Mouse (Mus musculus): Measurements from ENCODE around the gene Bsn. TPM values are rescaled to one million over a fixed set of nuclear protein-coding genes. Genes with fewer than 3 reads are reported as not detected.

Bsn gene
- polyA plus RNA-seq, 1 experiment from 2014 or later, result 2.9 TPM

DNA sequence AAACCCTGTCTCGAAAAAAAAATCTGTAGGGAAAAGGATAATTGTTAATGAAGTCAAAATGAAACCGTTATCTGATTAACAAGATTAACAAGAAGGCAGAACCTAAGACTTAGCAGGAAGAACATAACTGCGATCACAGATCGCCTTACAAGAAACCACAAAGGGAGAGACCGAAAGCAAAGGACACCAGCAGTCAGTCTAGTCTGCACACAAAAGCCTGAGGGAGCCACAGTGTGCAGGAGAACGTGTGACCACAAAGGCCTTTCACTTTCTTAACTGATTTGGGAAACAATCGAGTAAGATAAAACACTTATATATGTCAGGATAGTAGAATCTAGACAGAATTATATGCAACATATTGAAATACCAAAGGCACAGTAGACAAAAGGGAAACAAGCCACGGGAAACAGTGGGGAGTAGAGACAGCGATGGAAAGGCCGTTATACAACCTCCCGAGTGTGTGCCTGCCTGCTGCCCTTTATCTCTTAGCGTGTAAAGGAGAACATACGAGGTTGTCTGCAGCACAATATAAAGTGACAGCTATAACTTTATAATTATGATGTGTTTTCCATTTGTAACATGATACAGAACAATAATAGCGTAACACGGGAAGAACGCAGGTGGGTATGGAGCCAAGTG lies 26.4 kb downstream of the Bsn start:
- 82% methylated on average over 16 of the region's 16 CpGs for WGBS
- H3K36me3 ChIP-seq (ENCODE audit: control insufficient read depth, insufficient read depth, low read length), result no peaks in the 10 kb centered on the region
- ATAC-seq (ENCODE audit: insufficient read depth, low FRiP score), result no peak
- H3K9ac ChIP-seq (ENCODE audit: low read length), result no peak overlapping the region
- no peak overlapping the region for H3K4me3 ChIP-seq (replicated peaks; ENCODE audit: low read length)
- no peaks in the 10 kb centered on the region for H3K4me1 ChIP-seq (ENCODE audit: control insufficient read depth, insufficient read depth, low read length)
- H3K27ac ChIP-seq (ENCODE audit: low read length), result no peak overlapping the region
- H3K4me2 ChIP-seq (ENCODE audit: low read depth, low read length), result no peak overlapping the region
- H3K27me3 ChIP-seq (ENCODE audit: control insufficient read depth, insufficient read depth, low read length), result no peaks in the 10 kb centered on the region
- no peaks in the 10 kb centered on the region for H3K9me3 ChIP-seq (replicated peaks; ENCODE audit: control insufficient read depth, low read length)

DNA sequence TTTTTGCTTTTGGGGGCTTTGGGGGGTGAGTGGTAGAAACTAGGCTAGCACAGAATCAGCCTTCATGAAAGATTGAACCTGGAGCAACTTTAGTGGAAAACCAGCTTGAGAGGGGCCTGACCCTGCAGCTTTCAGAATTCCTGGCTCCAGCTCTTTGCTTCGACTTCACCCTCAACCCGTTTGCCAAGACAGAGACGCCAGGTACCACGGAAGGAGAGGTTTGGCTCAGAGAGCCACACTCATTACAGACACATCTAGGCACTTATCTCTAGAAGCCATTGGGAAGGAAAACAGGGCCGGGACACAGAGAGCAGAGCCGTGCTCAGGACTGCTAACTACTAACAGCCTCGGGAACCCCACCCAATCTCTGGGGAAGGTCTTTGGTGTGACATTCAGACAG lies 32.3 kb downstream of the Bsn start:
- Histone ChIP-seq H3K4me2 (ENCODE audit: low read depth, low read length) (no peak overlapping the region), H3K4me3 (replicated peaks; ENCODE audit: low read length) (no peak overlapping the region), H3K4me1 (ENCODE audit: control insufficient read depth, insufficient read depth, low read length) (no peaks in the 10 kb centered on the region), H3K36me3 (ENCODE audit: control insufficient read depth, insufficient read depth, low read length) (no peaks in the 10 kb centered on the region), H3K9ac (ENCODE audit: low read length) (no peak overlapping the region), H3K9me3 (replicated peaks; ENCODE audit: control insufficient read depth, low read length) (no peaks in the 10 kb centered on the region), H3K27me3 (ENCODE audit: control insufficient read depth, insufficient read depth, low read length) (no peaks in the 10 kb centered on the region), H3K27ac (ENCODE audit: low read length) (no peak overlapping the region)
- WGBS, result 49% methylated on average over 7 of the region's 7 CpGs
- no peak for ATAC-seq (ENCODE audit: insufficient read depth, low FRiP score)

DNA sequence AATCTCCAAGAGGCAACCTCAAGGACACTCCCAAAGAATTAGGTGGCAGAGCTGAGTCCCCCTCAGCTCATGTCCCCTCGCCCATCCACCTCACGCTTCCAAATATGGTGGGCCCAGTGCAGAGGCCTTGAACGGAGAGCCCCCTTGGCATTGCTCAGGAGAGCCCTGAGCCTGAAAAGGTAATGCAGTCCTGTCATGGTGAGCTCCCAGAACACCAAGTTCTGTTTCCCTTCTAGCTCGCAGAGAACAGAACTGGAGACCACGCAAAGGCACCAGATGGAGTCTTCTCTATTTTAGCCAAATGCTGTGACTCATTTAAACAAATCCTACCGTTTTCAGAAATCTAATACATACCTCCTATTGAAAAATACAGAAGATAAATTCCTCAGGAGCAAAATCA lies 32.7 kb downstream of the Bsn start:
- WGBS, result 72% methylated on average over 6 of the region's 6 CpGs
- no peaks in the 10 kb centered on the region for H3K27me3 ChIP-seq (ENCODE audit: control insufficient read depth, insufficient read depth, low read length)
- H3K4me1 ChIP-seq (ENCODE audit: control insufficient read depth, insufficient read depth, low read length), result no peaks in the 10 kb centered on the region
- H3K9ac ChIP-seq (ENCODE audit: low read length), result no peak overlapping the region
- no peaks in the 10 kb centered on the region for H3K36me3 ChIP-seq (ENCODE audit: control insufficient read depth, insufficient read depth, low read length)
- H3K9me3 ChIP-seq (replicated peaks; ENCODE audit: control insufficient read depth, low read length), result no peaks in the 10 kb centered on the region
- no peak overlapping the region for H3K4me2 ChIP-seq (ENCODE audit: low read depth, low read length)
- H3K27ac ChIP-seq (ENCODE audit: low read length), result no peak overlapping the region
- ATAC-seq (ENCODE audit: insufficient read depth, low FRiP score), result no peak
- no peak overlapping the region for H3K4me3 ChIP-seq (replicated peaks; ENCODE audit: low read length)

DNA sequence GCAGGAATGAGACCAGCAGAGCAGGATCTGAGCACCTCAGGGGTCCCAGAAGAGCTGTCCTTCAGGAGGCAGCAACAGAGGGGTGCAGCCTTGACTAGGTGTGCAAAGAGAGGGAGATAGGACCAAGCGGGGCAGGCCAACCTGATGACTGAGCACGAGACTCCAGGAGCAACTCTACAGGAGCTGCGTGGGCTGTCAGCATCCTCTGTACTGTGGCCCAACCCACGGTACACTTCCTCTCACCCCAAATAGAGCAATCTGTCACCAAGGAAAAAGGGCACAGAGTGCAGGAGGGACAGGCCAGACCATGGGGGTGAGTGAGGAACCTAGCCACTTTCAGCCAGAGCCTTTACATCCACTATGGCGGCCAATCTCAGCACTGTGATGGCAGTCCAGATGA lies 33.4 kb downstream of the Bsn start:
- no peak overlapping the region for H3K4me2 ChIP-seq (ENCODE audit: low read depth, low read length)
- H3K9ac ChIP-seq (ENCODE audit: low read length), result no peak overlapping the region
- no peak overlapping the region for H3K27ac ChIP-seq (ENCODE audit: low read length)
- no peak overlapping the region for H3K4me3 ChIP-seq (replicated peaks; ENCODE audit: low read length)
- no peak for ATAC-seq (ENCODE audit: insufficient read depth, low FRiP score)
- H3K9me3 ChIP-seq (replicated peaks; ENCODE audit: control insufficient read depth, low read length), result no peaks in the 10 kb centered on the region
- no peaks in the 10 kb centered on the region for H3K36me3 ChIP-seq (ENCODE audit: control insufficient read depth, insufficient read depth, low read length)
- 87% methylated on average over 5 of the region's 5 CpGs for WGBS
- H3K27me3 ChIP-seq (ENCODE audit: control insufficient read depth, insufficient read depth, low read length), result no peaks in the 10 kb centered on the region
- H3K4me1 ChIP-seq (ENCODE audit: control insufficient read depth, insufficient read depth, low read length), result no peaks in the 10 kb centered on the region

DNA sequence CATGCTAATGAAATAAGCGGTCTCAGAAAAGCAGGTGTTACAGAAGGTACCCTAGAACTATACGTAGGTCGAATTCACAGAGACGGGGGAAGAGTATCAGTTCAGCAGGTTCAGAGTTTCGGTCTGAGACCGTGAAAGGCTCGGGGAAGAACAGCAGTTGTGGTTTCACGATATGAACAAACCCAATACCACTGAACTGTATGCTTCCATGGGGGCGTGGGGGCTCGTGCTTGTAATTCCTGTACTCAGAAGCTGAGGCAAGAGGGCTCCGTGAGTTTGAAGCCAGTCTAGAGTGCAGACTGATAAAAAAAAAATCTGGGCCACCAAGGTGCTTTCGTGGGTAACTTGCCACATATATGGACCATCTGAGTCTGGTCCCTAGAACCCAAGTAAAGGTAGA lies 35.4 kb downstream of the Bsn start:
- Histone ChIP-seq H3K9me3 (replicated peaks; ENCODE audit: control insufficient read depth, low read length) (no peaks in the 10 kb centered on the region), H3K27me3 (ENCODE audit: control insufficient read depth, insufficient read depth, low read length) (no peaks in the 10 kb centered on the region), H3K9ac (ENCODE audit: low read length) (no peak overlapping the region), H3K4me1 (ENCODE audit: control insufficient read depth, insufficient read depth, low read length) (no peaks in the 10 kb centered on the region), H3K4me2 (ENCODE audit: low read depth, low read length) (no peak overlapping the region), H3K27ac (ENCODE audit: low read length) (no peak overlapping the region), H3K4me3 (replicated peaks; ENCODE audit: low read length) (no peak overlapping the region), H3K36me3 (ENCODE audit: control insufficient read depth, insufficient read depth, low read length) (no peaks in the 10 kb centered on the region)
- WGBS, result 88% methylated on average over 12 of the region's 12 CpGs
- ATAC-seq (ENCODE audit: insufficient read depth, low FRiP score), result no peak

DNA sequence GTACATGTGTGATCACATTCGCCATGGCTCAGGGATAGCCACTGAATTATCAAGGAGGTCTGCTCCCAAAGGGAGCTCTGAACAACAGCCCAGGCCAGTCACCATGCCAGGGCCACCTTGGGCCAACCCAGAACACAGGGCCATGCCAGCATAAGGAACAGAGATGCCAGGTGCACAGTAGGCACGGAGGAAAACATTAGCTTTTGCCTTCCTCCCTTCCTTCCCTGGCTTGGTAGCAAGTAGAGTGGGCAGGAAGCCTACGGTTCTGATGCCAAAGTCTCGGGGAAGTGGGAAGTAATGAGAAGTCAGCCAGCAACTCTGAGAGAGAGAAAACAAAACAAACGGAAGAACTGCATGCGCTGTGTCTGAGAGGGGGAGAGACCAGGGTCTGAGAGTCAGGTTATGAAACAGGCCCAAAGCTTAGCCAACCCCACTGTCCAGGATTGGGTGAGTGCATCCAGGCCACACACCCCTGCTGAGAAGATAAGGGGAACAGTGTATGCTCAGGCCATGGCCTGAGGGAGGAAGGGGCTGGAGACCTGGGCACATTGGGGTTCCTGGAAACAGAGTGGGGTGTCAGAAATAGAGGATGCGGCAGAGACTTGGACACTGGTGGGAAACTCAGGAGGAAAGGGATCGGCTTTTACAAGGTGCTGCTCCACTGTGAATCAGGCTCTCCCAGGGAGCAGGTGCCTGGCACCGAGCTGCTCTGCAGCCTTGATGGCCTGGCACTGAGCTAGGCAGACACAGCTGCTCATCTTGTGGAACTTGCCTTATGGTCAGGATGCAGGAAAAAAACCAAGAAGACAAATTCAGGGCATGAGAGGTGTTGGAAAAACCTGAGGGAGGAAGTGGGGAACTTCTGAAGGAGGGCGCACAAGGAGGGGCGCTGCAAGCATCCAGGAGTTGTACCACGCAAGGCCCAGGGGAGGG lies 36.4 kb downstream of the Bsn start:
- no peak overlapping the region for H3K4me2 ChIP-seq (ENCODE audit: low read depth, low read length)
- H3K4me3 ChIP-seq (replicated peaks; ENCODE audit: low read length), result no peak overlapping the region
- no peaks in the 10 kb centered on the region for H3K4me1 ChIP-seq (ENCODE audit: control insufficient read depth, insufficient read depth, low read length)
- no peak for ATAC-seq (ENCODE audit: insufficient read depth, low FRiP score)
- WGBS, result 78% methylated on average over 12 of the region's 12 CpGs
- H3K36me3 ChIP-seq (ENCODE audit: control insufficient read depth, insufficient read depth, low read length), result no peaks in the 10 kb centered on the region
- no peak overlapping the region for H3K27ac ChIP-seq (ENCODE audit: low read length)
- H3K27me3 ChIP-seq (ENCODE audit: control insufficient read depth, insufficient read depth, low read length), result no peaks in the 10 kb centered on the region
- no peaks in the 10 kb centered on the region for H3K9me3 ChIP-seq (replicated peaks; ENCODE audit: control insufficient read depth, low read length)
- H3K9ac ChIP-seq (ENCODE audit: low read length), result no peak overlapping the region

DNA sequence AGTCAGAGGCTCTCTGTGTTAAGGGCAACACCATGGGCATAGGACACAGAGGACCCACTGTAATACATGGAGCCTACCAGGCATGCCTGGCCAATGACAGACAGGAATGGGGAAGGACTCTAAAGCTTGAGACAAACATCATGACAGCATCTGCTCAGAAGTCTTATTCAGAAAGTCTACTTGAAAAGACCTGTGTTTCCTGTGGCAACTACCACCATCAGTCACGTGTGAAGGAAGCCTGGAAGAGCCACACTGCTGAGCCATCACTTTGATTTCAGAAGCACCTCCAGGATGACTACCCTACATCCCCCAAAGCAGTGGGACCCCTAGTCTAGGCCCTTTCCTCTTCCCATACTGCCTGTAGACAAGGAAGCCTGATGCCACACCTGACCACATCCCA lies 39.7 kb downstream of the Bsn start:
- 0 out of 2 replicates have a peak, but pooled peaks cover 4% of the 10 kb centered on the region for H3K4me1 ChIP-seq (ENCODE audit: control insufficient read depth, insufficient read depth, low read length)
- ATAC-seq (ENCODE audit: insufficient read depth, low FRiP score), result no peak
- H3K36me3 ChIP-seq (ENCODE audit: control insufficient read depth, insufficient read depth, low read length), result no peaks in the 10 kb centered on the region
- no peak overlapping the region for H3K4me3 ChIP-seq (replicated peaks; ENCODE audit: low read length)
- no peak overlapping the region for H3K9ac ChIP-seq (ENCODE audit: low read length)
- WGBS, result 60% methylated on average over 1 of the region's 1 CpGs
- H3K4me2 ChIP-seq (ENCODE audit: low read depth, low read length), result no peak overlapping the region
- H3K27me3 ChIP-seq (ENCODE audit: control insufficient read depth, insufficient read depth, low read length), result no peaks in the 10 kb centered on the region
- no peaks in the 10 kb centered on the region for H3K9me3 ChIP-seq (replicated peaks; ENCODE audit: control insufficient read depth, low read length)
- H3K27ac ChIP-seq (ENCODE audit: low read length), result no peak overlapping the region

DNA sequence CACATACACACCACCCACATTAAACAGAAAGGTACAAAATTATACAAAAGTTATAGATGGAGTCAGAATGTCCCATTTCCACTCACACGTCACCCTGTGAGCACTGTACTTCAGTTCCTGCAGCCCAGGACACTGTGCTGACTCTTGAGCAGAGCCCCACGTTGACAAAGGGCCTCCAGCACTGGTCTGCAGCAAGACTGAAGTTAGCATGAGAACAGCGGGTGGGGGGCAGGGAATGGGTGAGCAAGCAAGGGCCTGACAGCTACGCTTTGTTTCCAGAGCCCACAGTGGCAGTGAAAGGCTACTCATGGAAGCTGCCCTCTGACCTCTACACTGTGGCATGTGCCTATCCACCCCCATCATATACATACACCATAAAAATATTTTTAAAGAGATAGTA lies 40.4 kb downstream of the Bsn start:
- Histone ChIP-seq H3K27ac (ENCODE audit: low read length) (no peak overlapping the region), H3K36me3 (ENCODE audit: control insufficient read depth, insufficient read depth, low read length) (no peaks in the 10 kb centered on the region), H3K4me1 (ENCODE audit: control insufficient read depth, insufficient read depth, low read length) (0 out of 2 replicates have a peak, but pooled peaks cover 4% of the 10 kb centered on the region), H3K4me2 (ENCODE audit: low read depth, low read length) (no peak overlapping the region), H3K9ac (ENCODE audit: low read length) (no peak overlapping the region), H3K9me3 (replicated peaks; ENCODE audit: control insufficient read depth, low read length) (no peaks in the 10 kb centered on the region), H3K27me3 (ENCODE audit: control insufficient read depth, insufficient read depth, low read length) (no peaks in the 10 kb centered on the region), H3K4me3 (replicated peaks; ENCODE audit: low read length) (no peak overlapping the region)
- 42% methylated on average over 4 of the region's 4 CpGs for WGBS
- ATAC-seq (ENCODE audit: insufficient read depth, low FRiP score), result no peak

DNA sequence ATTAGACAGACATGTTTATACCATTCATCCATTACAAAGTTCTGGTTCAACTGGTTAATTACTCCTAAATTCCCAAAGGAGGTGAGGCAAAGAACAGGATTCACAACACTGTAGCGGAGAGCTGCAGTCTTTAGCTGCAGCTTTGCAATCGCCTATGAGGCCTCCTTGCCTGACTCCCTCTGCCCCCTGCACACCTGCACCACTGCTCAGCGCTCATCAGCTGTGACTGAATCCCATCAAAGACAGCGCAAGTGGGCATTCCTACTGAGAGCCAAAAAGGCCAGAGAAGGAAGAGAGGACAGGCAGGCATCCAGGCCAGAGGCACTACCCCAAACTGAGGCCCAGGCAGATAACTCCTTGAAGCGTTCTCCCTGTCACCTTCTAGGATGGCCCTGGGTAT lies 42.6 kb downstream of the Bsn start:
- H3K27me3 ChIP-seq (ENCODE audit: control insufficient read depth, insufficient read depth, low read length), result no peaks in the 10 kb centered on the region
- 78% methylated on average over 5 of the region's 5 CpGs for WGBS
- no peaks in the 10 kb centered on the region for H3K9me3 ChIP-seq (replicated peaks; ENCODE audit: control insufficient read depth, low read length)
- H3K36me3 ChIP-seq (ENCODE audit: control insufficient read depth, insufficient read depth, low read length), result no peaks in the 10 kb centered on the region
- H3K4me3 ChIP-seq (replicated peaks; ENCODE audit: low read length), result no peak overlapping the region
- 0 out of 2 replicates have a peak, but pooled peaks cover 4% of the 10 kb centered on the region for H3K4me1 ChIP-seq (ENCODE audit: control insufficient read depth, insufficient read depth, low read length)
- no peak overlapping the region for H3K4me2 ChIP-seq (ENCODE audit: low read depth, low read length)
- no peak for ATAC-seq (ENCODE audit: insufficient read depth, low FRiP score)
- no peak overlapping the region for H3K9ac ChIP-seq (ENCODE audit: low read length)
- no peak overlapping the region for H3K27ac ChIP-seq (ENCODE audit: low read length)

Data from stomach, embryonic 16.5 days (tissue).